Mouse (Mus musculus): ENCODE results near the gene Oxct1. TPM values are rescaled to one million over a fixed set of nuclear protein-coding genes. Genes with fewer than 3 reads are reported as not detected.

The Oxct1 gene
- total RNA-seq, 4 experiments from 2014 or later = 282 to 322 (median 293) TPM

DNA sequence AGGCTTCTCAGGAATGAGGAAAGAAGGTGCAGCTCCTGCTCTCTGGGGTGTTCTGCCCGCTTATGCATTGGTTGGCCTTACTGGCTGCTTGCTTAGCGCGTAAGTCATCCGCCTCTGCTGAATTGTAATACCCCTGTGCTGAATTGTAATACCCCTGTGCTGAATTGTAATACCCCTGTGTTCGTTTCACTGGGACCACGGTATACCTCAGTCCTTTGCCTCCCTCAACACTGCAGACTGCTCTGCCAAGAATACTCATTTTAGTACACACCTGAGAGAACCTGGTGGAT lies 2.2 kb downstream of the Oxct1 start:
- DNase-seq (ENCODE audit: low spot score in 2 of 2) = no peak

DNA sequence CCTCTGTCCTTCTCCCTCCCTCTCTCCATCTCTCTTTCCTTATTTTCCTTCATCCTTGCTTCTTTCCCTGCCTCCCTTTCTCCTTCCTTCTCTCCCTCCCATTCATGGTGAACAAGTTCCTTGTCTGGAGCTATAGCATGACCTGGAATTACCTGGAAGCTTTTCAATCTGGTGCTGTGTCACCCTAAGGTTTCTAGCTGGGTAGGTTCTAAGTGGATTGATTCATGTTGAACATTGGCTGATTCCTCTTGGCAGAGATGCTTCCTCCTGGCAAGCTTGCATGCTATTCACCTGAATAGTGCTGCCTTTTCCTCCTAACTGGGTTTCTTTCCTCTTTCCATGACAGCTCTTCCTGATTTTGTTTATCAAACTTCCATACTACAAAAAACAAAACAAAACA lies 2.8 kb downstream of the Oxct1 start:
- DNase-seq (ENCODE audit: low spot score in 2 of 2) = no peak

GRCm38 (mm10) chr15:4033168-4034004 lies 7.2 kb downstream of the Oxct1 start:
- DNase-seq (ENCODE audit: low spot score in 2 of 2) = no peak

- no peak for DNase-seq (ENCODE audit: low spot score in 2 of 2)
Observed at GRCm38 (mm10) chr15:4042423-4042822, 16.2 kb downstream of the Oxct1 start.

GRCm38 (mm10) chr15:4043032-4043471 lies 16.9 kb downstream of the Oxct1 start:
- DNase-seq (ENCODE audit: low spot score in 2 of 2) = no peak

DNA sequence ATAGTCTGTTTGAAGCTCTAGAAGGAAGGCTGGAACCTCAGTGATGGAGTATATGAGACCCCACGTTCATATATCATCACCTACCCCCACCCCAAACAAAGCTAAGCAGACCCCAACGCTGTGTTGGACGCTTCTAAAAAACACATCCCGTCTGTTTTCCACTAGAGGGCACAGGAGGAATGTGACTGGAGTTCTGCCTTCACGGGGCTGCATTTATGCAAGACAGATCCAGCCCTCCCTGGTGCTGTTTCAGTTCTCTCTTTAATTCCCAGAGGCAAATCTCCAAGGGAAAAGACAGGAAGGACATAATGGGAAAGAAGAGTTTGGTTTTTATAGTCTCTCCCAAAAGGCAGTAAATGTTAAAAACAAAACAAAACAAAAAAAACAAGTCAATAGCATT lies 30.4 kb downstream of the Oxct1 start:
- no peak for DNase-seq (ENCODE audit: low spot score in 2 of 2)

DNA sequence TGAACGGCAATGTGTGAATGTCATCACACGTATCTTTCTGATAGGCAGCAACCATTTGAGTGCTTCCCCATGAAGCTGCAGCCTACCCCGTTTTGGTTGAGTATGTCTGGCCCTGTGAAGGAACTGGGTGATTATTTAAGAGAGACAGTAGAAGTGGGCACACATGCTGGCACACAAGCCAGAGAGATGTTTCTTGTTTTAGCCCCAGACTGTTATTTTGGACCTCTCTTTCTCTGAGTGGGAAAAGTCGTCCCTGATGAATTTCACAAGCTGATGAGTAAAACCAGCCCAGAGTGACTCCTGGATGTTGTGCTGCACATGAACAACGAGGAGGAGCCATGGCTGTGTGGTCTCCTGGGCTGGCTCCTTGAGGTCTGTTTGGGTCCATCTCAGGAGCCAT lies 37.4 kb downstream of the Oxct1 start:
- DNase-seq (ENCODE audit: low spot score in 2 of 2) = peak in 1 of 2 experiments; percentile 64

DNA sequence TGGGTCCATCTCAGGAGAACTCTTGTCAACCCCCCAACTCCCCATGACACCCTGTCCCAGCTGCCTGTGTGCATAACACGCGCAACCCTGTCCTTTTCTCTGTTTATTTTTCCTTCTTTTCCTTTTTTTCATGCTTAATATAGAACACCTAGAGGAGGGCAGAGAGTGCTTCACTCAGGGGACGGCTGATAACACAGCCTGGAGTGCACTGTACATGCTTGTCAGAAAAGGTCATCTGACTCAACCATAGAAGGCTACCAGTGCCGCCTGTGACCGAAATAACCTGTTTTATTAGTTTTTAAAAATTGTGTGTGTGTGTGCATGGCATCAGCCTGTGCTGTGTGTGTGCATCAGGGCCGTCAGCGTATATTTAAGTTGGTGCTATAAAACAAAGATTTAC lies 37.8 kb downstream of the Oxct1 start:
- no peak for DNase-seq (ENCODE audit: low spot score in 2 of 2)

DNA sequence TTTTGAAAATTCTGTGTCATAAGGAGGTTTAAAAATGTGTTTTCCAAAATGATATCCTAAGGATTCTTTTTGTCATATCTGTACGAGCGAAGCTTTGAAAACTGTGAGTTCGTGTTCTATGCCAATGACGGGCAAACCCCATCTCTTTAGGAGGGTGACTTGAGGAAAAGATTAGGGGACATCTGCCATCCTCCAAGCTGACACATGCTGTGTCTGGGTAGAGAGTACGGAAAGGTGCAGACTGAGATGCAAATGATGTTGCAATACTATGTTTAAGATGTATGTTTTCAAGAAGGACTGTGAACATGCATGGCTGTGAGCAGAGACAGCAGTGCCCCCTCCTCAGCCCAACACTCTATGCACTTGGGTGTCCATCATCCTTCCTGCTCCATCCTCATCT lies 38.5 kb downstream of the Oxct1 start:
- DNase-seq (ENCODE audit: low spot score in 2 of 2) = no peak

GRCm38 (mm10) chr15:4067273-4067990 lies 41.2 kb downstream of the Oxct1 start:
- no peak for DNase-seq (ENCODE audit: low spot score in 2 of 2)

GRCm38 (mm10) chr15:4077978-4078377 lies 51.8 kb downstream of the Oxct1 start:
- DNase-seq (ENCODE audit: low spot score in 2 of 2) = no peak

DNA sequence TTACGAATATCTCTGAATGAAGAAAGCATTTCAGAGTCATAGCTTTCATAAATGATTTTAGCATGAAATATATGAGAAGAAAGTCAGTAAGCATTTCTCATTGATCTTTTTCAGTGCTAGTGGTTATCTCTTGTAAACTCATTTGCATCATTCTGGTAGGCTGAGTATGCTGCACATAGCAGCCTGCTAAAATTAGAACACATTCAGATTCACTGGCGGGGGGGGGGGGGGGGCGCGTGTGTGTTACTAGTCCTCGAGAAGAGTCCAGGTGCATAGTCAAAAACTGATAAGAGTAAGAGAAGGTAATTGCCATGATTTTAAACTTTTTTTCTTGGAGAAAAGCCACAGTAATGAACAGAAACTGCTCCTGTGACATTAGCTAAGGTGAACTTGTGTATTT lies 52.6 kb downstream of the Oxct1 start:
- DNase-seq (ENCODE audit: low spot score in 2 of 2) = no peak

GRCm38 (mm10) chr15:4079425-4080189 lies 53.4 kb downstream of the Oxct1 start:
- DNase-seq (ENCODE audit: low spot score in 2 of 2) = no peak

DNA sequence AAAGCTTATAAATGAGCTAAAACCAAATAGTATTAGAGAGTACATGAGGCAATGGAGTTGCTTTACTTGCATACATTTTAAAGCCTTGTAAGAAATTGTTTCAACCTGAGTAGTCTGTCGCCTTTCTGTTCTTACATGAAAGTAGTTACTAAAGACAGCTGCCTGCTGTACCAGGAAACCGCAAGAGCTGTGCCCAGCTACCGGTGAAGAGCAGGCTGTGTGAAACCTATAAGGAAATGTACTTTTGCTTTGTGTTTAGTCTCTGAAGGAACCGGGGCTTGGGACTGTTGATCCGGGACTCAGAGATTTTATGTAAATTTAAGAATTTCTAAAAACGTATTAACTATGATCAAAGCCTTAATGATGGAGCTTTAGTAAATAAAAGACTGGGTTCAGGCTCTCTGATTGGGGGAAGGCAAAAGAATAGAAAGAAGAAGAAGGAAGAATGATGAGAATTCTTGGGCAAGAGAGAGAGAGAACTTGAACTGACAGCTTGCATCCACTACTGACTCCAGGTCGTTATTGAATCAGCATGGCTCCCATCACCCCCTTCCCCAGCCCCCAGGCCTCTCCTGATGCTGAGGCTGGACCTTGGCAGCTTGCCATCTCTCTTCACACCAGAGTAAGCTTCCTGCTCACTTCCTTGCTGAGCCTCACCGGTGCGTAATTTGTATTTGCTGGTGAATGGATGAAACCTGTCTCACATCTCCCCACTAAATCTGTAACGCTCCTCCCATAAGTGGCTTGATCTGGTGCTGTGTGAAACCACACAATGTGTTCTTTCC lies 59.6 kb downstream of the Oxct1 start:
- no peak for DNase-seq (ENCODE audit: low spot score in 2 of 2)

- DNase-seq (ENCODE audit: low spot score in 2 of 2) = no peak
Observed at GRCm38 (mm10) chr15:4087446-4087845, 61.3 kb downstream of the Oxct1 start.

DNA sequence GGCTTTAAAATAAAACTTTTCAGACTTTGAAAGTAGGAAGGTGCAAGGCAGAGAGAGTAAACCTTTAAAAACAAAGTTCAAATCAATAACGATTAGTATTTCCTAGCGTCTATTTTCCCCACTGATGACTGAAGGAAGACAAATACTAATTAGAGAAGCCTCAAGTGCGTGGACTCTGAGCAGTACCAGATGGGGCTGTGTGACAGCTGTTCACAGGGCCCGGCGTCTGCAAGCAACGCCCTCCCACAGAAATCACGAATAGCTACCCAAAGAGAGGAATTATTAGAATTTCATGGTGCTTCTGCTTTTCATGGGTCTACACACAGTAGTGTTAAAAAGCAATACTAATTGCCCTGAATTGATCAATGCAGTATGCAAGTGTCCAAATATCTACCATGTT lies 61.7 kb downstream of the Oxct1 start:
- DNase-seq (ENCODE audit: low spot score in 2 of 2) = no peak

GRCm38 (mm10) chr15:4090601-4091000 lies 64.4 kb downstream of the Oxct1 start:
- no peak for DNase-seq (ENCODE audit: low spot score in 2 of 2)

DNA sequence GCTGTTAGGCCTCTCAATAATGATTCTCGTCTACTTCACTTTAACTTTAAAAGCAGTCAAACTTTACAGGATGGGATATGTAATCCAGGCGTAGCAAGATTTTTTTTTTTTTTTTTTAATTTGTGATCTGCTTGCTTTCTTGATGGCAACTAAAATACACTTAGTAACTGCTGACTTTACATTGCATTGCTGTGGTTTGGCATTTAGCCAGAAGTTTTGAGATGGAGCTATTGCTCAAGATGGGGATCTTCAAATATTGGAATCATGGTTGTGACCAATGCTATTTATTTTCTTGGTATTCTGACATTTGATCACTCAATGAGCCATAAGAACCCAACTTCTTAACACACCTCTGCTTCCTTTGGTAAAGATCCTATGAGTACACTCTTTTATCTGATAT lies 66.4 kb downstream of the Oxct1 start:
- no peak for DNase-seq (ENCODE audit: low spot score in 2 of 2)

DNA sequence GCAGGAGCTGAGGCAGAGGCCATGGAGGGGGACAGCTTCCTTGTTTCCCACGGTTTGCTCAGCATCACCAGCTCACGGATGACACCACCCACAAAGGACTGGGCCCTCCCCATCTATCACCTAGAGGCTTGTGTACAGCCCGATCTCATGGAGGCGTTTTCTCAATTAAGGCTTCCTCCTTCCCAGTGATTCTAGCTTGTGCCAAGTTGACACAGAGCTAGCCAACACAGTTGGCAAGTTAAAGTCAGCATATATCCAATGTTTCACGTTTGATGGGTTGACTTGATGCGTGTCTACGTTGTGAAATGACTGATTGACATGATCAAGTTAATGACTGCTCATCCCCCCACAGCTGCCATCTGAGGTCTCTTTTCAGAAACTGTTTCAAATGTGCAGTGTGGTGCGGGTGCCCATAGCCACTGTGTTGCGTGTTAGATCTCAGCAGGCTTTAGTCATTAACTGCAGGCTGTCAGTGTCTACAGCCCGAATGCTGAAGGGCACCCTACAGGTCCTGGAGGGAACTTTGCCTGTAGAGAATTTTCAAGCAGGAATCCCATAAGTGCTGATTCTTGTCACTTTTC lies 74.2 kb downstream of the Oxct1 start:
- DNase-seq (ENCODE audit: low spot score in 2 of 2) = no peak

- no peak for DNase-seq (ENCODE audit: low spot score in 2 of 2)
Observed at GRCm38 (mm10) chr15:4101025-4101424, 74.8 kb downstream of the Oxct1 start.

GRCm38 (mm10) chr15:4104319-4104718 lies 78.1 kb downstream of the Oxct1 start:
- no peak for DNase-seq (ENCODE audit: low spot score in 2 of 2)

Measured in left cerebral cortex, adult 8-10 months (tissue).